Mouse (Mus musculus): ENCODE measurements around the gene Il2ra. TPM values are rescaled to one million over a fixed set of nuclear protein-coding genes. Genes with fewer than 3 reads are reported as not detected.
"Not testable (repeated sequence)": the region's sequence is repeated elsewhere in the genome, so short reads cannot be mapped to it uniquely, and the experiment has no call there.

Il2ra gene
- 0.04 TPM in 1 of 2 replicates, not detected in the other for polyA plus RNA-seq (2015; fragmentation: Nextera tagmentation; extraction: Ambion mirVana)

DNA sequence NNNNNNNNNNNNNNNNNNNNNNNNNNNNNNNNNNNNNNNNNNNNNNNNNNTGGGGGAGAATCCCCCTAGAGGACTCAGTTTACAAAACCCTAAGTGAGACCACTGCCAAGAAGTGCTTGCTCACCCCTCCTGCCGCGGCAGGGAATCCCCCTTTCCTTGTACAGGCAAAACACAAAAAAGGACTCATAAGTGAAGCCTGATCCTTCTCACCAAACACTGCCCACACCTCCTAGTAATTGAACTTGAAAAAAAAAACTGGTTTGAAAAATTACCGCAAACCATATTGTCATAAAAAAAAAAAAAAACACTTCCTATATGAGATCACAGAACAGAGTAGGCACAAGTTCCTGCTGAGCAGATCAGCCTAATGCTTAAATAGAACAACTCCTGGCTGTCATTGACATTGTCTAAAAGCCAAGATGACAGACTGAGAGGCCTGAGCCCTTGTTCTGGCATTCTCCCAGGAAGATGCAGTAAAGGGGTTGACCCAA is at the start of gene Il2ra:
Il2ra (plus strand) TSS at position 357 of the 491 bp plus-strand sequence.
- H3K27ac ChIP-seq: no peak within 1 kb of the TSS
- ATAC-seq (ENCODE audit: low FRiP score): no peak
- no peaks in the 10 kb centered on the region for H3K36me3 ChIP-seq
- H3K9me3 ChIP-seq: no peaks in the 10 kb centered on the region
- 90% methylated on average over 3 of the region's 3 CpGs for WGBS
- no peak within 1 kb of the TSS for H3K9ac ChIP-seq
- no peaks in the 10 kb centered on the region for H3K27me3 ChIP-seq
- H3K4me1 ChIP-seq (replicated peaks): no peaks in the 10 kb centered on the region
- no peak within 1 kb of the TSS for H3K4me3 ChIP-seq
- H3K4me2 ChIP-seq: no peak within 1 kb of the TSS

DNA sequence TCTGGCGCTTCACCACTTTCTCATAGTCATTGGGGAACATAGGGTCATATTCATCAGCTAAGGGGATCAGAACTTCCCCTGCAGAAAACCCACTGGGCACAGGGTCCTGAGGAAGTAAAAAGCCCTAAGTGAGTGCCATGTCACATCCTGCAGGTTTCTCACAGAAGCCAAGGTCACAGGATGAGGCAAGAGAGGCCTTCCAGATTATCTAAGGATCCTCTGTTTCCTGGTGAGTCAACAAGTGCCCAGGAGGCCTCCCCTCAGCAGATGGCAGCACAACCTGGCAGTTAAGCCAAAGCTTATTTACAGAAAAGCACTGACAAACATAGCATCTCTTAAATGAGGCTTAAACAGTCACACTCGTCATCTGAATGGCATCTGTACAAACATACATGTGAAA is 45.9 kb upstream of the Il2ra start:
- Histone ChIP-seq H3K9me3 (no peaks in the 10 kb centered on the region), H3K4me3 (no peak overlapping the region), H3K27ac (no peak overlapping the region), H3K9ac (no peak overlapping the region), H3K4me1 (replicated peaks) (peaks cover 10% of the 10 kb centered on the region), H3K36me3 (peaks cover 86% of the 10 kb centered on the region), H3K27me3 (no peaks in the 10 kb centered on the region), H3K4me2 (no peak overlapping the region)
- 94% methylated on average over 2 of the region's 2 CpGs for WGBS
- no peak for ATAC-seq (ENCODE audit: low FRiP score)

DNA sequence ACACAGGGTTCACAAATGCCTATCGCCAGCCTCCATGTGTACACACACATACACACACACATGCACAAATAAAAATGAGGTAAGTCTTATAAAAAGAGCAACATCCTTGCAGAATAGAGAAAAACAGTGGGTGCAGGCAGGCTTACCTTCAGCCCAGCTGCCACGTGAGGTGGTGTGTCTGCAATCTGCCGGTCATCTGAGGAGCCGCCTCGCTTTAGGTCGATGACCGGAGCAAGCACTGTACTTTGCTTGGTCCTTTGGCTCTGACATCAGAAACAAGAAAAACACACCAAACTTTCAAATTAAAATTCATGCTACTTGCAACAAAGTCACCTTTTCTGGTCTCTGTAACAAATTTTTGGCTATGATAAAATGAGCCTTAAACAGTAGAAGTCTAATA is 44.7 kb upstream of the Il2ra start:
- no peak for ATAC-seq (ENCODE audit: low FRiP score)
- H3K36me3 ChIP-seq: peaks cover 74% of the 10 kb centered on the region
- H3K9ac ChIP-seq: no peak overlapping the region
- H3K9me3 ChIP-seq: no peaks in the 10 kb centered on the region
- H3K27me3 ChIP-seq: no peaks in the 10 kb centered on the region
- H3K4me2 ChIP-seq: no peak overlapping the region
- WGBS: 98% methylated on average over 7 of the region's 7 CpGs
- peaks cover 17% of the 10 kb centered on the region for H3K4me1 ChIP-seq (replicated peaks)
- H3K4me3 ChIP-seq: no peak overlapping the region
- no peak overlapping the region for H3K27ac ChIP-seq

DNA sequence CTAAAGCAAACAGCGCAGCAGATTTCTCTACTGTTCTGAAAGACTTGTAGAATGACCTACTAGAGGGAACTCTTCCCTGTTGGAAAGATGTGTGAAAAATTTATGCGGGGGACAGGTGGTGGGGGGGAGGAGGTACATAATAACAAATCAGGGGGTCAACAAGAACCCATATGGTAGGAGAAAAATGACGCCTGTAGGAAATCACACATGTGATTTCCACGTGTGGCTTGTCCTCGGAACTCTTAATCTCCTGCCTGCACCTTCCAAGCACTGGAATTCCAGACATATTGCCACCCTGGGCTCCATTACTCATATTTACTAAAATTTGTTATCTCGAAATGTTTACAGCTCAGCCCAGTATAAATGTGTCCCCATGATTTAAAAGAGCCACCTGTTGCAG is 40.8 kb upstream of the Il2ra start:
- Histone ChIP-seq H3K27me3 (no peaks in the 10 kb centered on the region), H3K36me3 (peaks cover 42% of the 10 kb centered on the region), H3K27ac (no peak overlapping the region), H3K9ac (peak overlapping the region; percentile 93), H3K4me1 (replicated peaks) (peaks cover 17% of the 10 kb centered on the region), H3K4me3 (peak overlapping the region; percentile 96), H3K4me2 (peak overlapping the region; percentile 76), H3K9me3 (no peaks in the 10 kb centered on the region)
- WGBS: 88% methylated on average over 6 of the region's 6 CpGs
- ATAC-seq (ENCODE audit: low FRiP score): no peak

DNA sequence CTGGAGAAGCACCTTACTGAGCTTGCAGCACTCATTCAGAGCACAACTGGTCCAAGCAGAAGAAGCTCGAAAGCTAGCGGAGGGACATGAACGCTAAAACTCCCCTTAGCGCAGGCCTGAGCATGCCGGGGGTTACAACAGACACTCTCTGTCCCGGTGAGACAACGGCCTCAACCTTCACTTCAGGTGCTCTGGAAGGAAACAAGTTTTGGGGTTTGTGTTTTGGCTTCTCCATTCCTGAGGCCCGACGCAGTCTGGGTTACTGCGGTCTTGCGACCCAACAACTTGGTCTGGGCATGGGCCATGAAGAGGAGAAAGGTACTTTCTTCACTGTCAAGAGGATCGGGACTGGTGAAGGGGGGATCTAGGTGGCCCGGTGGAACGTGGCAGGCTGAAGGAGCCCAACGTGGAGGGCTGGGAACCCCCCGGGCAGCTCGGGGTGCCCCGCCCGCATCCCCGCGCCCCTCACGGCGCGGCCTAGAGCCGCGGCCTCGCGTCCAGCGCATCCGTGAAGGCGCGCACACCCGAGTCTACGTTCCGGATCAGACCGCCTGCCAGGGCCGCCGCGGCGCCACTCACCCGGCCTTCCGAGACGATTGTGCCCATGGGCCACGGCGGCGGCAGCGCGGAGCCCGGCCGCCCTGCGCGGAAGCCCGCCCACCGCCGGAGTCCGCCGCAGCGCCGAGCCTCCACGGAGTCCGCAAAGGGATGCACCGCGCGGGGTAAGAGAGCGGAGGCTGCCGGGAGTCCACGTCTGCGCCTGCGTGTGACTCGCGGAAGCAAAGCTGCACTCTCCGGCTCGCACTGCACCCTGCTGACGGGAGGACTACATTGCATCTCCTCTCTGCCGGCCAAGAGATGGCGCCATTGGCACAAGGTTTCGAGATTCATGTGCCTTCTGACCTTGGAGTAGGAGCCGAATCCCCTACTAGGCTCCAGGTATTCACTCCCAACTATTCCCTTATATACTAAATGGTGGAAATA is 39.8 kb upstream of the Il2ra start:
- Histone ChIP-seq H3K9me3 (no peaks in the 10 kb centered on the region), H3K4me3 (peak overlapping the region; percentile 96), H3K9ac (peak overlapping the region; percentile 93), H3K4me1 (replicated peaks) (peaks cover 17% of the 10 kb centered on the region), H3K27me3 (no peaks in the 10 kb centered on the region), H3K4me2 (peak overlapping the region; percentile 76), H3K27ac (peak overlapping the region; percentile 78), H3K36me3 (peaks cover 32% of the 10 kb centered on the region)
- WGBS: under 1% methylated on average over 78 of the region's 78 CpGs
- peak; percentile 100 for ATAC-seq (ENCODE audit: low FRiP score)

DNA sequence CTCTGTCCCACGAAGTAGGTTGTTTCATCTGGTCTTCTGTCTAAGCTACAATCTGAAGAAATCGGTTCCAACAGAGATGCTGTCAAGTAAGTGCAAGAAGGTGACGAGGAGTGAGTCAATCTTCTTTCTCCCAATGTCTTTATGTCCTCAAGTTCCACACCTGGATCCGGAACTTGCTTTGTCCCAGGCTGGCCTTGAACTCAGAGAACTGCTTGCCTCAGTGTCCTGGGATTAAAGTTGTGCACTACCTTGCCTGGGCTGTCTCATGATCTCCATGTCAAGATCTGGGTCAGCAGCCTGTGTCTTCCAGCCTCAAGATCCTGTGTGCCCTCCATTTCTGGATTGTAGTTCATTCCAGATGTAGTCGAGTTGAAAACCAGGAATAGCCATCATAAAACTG is 38.6 kb upstream of the Il2ra start, which contains the start of gene Rbm17:
Rbm17 (minus strand) TSS at position 101 of the 400 bp plus-strand sequence.
- Histone ChIP-seq H3K27ac (peak within 1 kb of the TSS; percentile 78), H3K36me3 (peaks cover 19% of the 10 kb centered on the region), H3K4me3 (peak within 1 kb of the TSS; percentile 96), H3K27me3 (no peaks in the 10 kb centered on the region), H3K4me2 (peak within 1 kb of the TSS; percentile 76), H3K9ac (peak within 1 kb of the TSS; percentile 93), H3K9me3 (no peaks in the 10 kb centered on the region), H3K4me1 (replicated peaks) (peaks cover 17% of the 10 kb centered on the region)
- WGBS: 82% methylated on average over 5 of the region's 5 CpGs
- no peak for ATAC-seq (ENCODE audit: low FRiP score)

DNA sequence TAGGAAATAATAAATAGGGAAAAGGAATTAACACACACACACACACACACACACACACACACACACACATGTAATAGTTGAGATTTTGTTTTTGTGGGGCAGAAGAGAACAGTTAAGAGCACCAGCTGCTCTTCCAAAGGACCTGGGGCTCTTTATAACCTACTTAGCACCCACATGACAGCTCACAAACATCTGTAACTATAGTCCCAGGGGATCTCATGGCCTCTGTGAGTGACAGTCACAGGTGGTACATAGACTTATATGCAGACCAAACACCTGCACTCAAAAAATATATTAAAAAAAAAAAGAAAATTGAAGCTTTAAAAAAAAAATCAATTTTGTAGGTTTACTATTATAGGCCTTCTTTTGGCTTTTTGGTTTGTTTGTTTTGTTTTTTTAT is 37.7 kb upstream of the Il2ra start:
- Histone ChIP-seq H3K36me3 (peaks cover 12% of the 10 kb centered on the region), H3K27me3 (no peaks in the 10 kb centered on the region), H3K27ac (no peak overlapping the region), H3K4me3 (no peak overlapping the region), H3K9me3 (no peaks in the 10 kb centered on the region), H3K9ac (no peak overlapping the region), H3K4me2 (no peak overlapping the region), H3K4me1 (replicated peaks) (peaks cover 17% of the 10 kb centered on the region)
- ATAC-seq (ENCODE audit: low FRiP score): no peak

DNA sequence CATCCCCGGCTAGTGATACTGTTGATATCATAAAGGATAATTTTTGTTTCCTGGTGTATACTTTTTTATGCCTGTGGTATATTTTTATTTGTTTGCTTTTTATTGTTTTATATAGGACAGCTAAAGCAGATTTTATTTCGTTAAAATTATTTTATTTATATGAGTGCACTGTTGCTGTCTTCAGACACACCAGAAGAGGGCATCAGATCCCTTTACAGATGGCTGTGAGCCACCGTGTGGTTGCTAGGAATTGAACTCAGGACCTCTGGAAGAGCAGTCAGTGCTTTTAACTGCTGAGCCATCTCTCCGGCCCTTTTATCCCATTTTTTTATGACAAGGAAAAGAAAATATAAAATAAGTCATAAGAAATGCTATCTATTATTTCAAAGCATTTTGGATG is 35.9 kb upstream of the Il2ra start:
- not testable (repeated sequence) for H3K9ac ChIP-seq; H3K36me3 ChIP-seq; H3K27ac ChIP-seq; H3K9me3 ChIP-seq; H3K4me2 ChIP-seq; H3K4me3 ChIP-seq; ATAC-seq (ENCODE audit: low FRiP score); H3K4me1 ChIP-seq (replicated peaks); H3K27me3 ChIP-seq
- 87% methylated on average over 4 of the region's 4 CpGs for WGBS

DNA sequence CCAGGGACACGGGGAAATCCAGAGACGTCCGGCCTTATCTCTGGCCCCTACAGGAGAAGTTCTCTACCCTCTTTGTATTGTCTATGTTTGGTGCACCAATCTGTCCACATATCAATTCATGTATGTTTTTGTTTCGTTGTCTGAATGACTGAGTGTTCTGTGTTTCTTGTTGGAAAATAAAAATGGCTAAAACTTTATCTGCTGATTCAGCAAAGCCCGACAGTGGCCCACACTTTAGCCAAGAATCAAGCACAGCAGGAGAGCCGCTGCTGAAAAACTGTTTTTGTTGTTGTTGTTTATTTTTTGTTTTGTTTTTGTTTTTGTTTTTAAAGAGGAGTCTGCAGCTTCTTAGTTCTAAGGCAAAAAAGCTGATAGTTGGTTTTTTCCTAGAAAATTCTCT is 29.7 kb upstream of the Il2ra start:
- H3K4me3 ChIP-seq; H3K4me2 ChIP-seq; H3K27ac ChIP-seq; H3K9ac ChIP-seq; H3K36me3 ChIP-seq; ATAC-seq (ENCODE audit: low FRiP score); H3K4me1 ChIP-seq (replicated peaks); H3K9me3 ChIP-seq; H3K27me3 ChIP-seq: not testable (repeated sequence)
- 89% methylated on average over 6 of the region's 6 CpGs for WGBS

DNA sequence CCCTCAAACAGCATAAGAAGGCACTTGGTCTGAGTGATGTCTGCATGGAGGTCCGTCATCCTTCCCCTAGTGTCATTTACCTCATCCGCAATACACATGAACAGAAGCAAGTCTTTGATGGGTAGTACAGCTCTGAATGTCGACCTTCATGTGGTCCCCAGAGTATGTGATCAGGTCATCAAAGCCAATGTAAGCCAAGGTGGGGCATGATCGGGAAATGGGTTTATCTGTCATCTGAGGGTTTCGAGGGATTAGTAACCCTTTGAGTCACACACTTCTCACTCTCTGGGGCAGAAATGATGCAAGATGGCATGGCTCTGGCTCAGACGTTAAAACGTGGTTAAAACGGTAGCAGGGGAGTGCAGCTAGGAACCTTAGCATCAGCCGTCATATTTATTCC is 25.8 kb upstream of the Il2ra start:
- 93% methylated on average over 9 of the region's 9 CpGs for WGBS

DNA sequence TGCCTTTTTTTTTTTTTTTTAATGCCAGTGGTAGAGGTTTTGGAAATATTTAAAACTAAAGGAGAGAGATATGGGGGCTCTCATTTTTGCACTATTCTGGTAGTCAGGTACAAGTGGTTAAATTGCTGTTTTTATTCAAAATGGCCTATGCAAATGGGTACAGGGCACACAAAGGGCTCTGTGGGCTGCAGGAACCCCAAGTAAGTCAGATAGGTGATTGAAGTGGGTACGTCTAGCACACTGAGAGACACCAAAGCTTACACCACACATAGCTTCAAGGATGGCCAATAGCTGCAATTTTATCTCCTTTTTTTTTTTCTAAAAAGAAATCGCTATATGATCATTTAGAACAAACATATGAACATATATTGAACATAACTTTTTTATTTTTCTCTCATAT is 23.0 kb upstream of the Il2ra start:
- no peaks in the 10 kb centered on the region for H3K27me3 ChIP-seq
- no peaks in the 10 kb centered on the region for H3K4me1 ChIP-seq (replicated peaks)
- no peak overlapping the region for H3K27ac ChIP-seq
- H3K9ac ChIP-seq: no peak overlapping the region
- ATAC-seq (ENCODE audit: low FRiP score): no peak
- 76% methylated on average over 2 of the region's 2 CpGs for WGBS
- no peaks in the 10 kb centered on the region for H3K36me3 ChIP-seq
- H3K4me3 ChIP-seq: no peak overlapping the region
- no peak overlapping the region for H3K4me2 ChIP-seq
- 0 out of 2 replicates have a peak, but pooled peaks cover 5% of the 10 kb centered on the region for H3K9me3 ChIP-seq

More for the DNA sequence above, 25.8 kb upstream of the Il2ra start:
- H3K27me3 ChIP-seq: no peaks in the 10 kb centered on the region
- no peak overlapping the region for H3K4me2 ChIP-seq
- H3K9ac ChIP-seq: no peak overlapping the region
- no peak for ATAC-seq (ENCODE audit: low FRiP score)
- H3K9me3 ChIP-seq: 0 out of 2 replicates have a peak, but pooled peaks cover 5% of the 10 kb centered on the region
- no peaks in the 10 kb centered on the region for H3K4me1 ChIP-seq (replicated peaks)
- H3K27ac ChIP-seq: no peak overlapping the region
- no peak overlapping the region for H3K4me3 ChIP-seq
- no peaks in the 10 kb centered on the region for H3K36me3 ChIP-seq

DNA sequence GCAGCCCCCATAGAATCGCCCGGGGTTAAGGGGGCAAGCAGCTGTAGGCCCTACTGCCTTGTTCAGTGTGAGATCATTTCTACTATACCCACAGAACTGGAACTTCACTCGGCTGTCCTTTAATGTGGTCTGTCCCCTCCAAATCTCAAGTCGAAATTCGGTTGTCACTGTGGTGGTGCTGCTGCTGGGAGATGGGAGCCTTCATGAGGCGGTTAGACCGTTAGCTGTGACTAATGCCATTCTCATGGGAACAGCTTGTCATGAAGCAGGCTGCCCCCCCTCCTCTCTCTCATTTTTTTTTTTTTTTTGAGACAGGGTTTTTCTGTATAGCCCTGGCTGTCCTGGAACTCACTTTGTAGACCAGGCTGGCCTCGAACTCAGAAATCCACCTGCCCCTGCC is 19.4 kb upstream of the Il2ra start:
- no peak overlapping the region for H3K4me2 ChIP-seq
- WGBS: 92% methylated on average over 8 of the region's 8 CpGs
- no peaks in the 10 kb centered on the region for H3K4me1 ChIP-seq (replicated peaks)
- no peak overlapping the region for H3K9ac ChIP-seq
- H3K36me3 ChIP-seq: no peaks in the 10 kb centered on the region
- ATAC-seq (ENCODE audit: low FRiP score): no peak
- no peak overlapping the region for H3K27ac ChIP-seq
- no peaks in the 10 kb centered on the region for H3K27me3 ChIP-seq
- H3K9me3 ChIP-seq: no peaks in the 10 kb centered on the region
- H3K4me3 ChIP-seq: no peak overlapping the region

DNA sequence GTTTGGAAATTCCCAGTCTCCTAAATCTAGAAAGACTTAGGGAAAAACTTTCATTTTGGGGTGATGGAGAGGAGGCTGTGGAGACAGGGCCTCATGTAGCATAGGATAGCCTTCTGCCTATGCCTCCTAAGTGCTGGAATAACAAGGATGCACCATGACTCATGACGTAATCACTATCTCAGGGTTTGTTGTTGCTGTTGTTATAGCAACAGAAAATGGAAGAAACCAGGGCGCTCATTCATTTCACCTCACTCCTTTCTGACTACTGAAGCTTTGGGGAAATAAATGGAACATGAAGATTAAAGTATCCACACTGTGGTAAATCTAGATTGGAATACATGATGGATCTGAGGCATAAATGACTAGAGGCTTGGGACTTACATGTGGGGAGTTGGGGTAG is 18.9 kb upstream of the Il2ra start:
- WGBS: 94% methylated on average over 2 of the region's 2 CpGs
- no peak overlapping the region for H3K27ac ChIP-seq
- no peaks in the 10 kb centered on the region for H3K36me3 ChIP-seq
- H3K4me3 ChIP-seq: no peak overlapping the region
- no peaks in the 10 kb centered on the region for H3K27me3 ChIP-seq
- no peak overlapping the region for H3K9ac ChIP-seq
- H3K9me3 ChIP-seq: no peaks in the 10 kb centered on the region
- H3K4me2 ChIP-seq: no peak overlapping the region
- ATAC-seq (ENCODE audit: low FRiP score): no peak
- no peaks in the 10 kb centered on the region for H3K4me1 ChIP-seq (replicated peaks)

Data from hindbrain, embryonic 13.5 days (tissue).